Mouse (Mus musculus) liver, adult 2 months (tissue): ENCODE results near the gene Rcn1. TPM values are rescaled to one million over a fixed set of nuclear protein-coding genes. Genes with fewer than 3 reads are reported as not detected.
A peak's percentile ranks its signal among the peaks of the same experiment; 100 is the strongest.

Experiments
- DNase-seq: peaks from one replicate; pipeline ENCODE4 v3.0.0-alpha.2; 2011; ENCODE audit warnings: low read depth, low spot score; ENCODE audit errors: extremely low read depth
- H3K27ac ChIP-seq: fragments of 200-500 bp; replicated peaks from 2 replicates; pipeline ENCODE4 v1.5.1; 2012; ENCODE audit warnings: low read depth, mild to moderate bottlenecking, control low read depth, inconsistent platforms, low read length; ENCODE audit not compliant: insufficient read depth
- H3K27me3 ChIP-seq: fragments of 200-500 bp; 2 replicates; pipeline ENCODE4 v1.6.1; 2012; ENCODE audit warnings: mild to moderate bottlenecking, moderate library complexity, low read length, inconsistent platforms; ENCODE audit not compliant: control insufficient read depth, insufficient read depth
- H3K36me3 ChIP-seq: fragments of 200-500 bp; 2 replicates; pipeline ENCODE4 v1.6.1; 2012; ENCODE audit warnings: low read length, inconsistent platforms; ENCODE audit not compliant: control insufficient read depth, insufficient read depth
- H3K4me1 ChIP-seq: fragments of 200-500 bp; 2 replicates; pipeline ENCODE4 v1.6.1; 2011; ENCODE audit warnings: low read length; ENCODE audit not compliant: control insufficient read depth, insufficient read depth
- H3K4me3 ChIP-seq: fragments of 200-500 bp; 2 replicates; pipeline ENCODE4 v1.5.1; 2011; ENCODE audit warnings: low read depth, mild to moderate bottlenecking, control low read depth, low read length, moderate library complexity; ENCODE audit not compliant: insufficient read depth
- H3K79me2 ChIP-seq: fragments of 200-500 bp; 2 replicates; pipeline ENCODE4 v1.6.1; 2012; ENCODE audit warnings: inconsistent platforms, mild to moderate bottlenecking, low read length, moderate library complexity; ENCODE audit not compliant: control insufficient read depth, insufficient read depth
- H3K9ac ChIP-seq: fragments of 200-500 bp; 2 replicates; pipeline ENCODE4 v1.6.1; 2012; ENCODE audit warnings: low read depth, mild to moderate bottlenecking, control low read depth, inconsistent platforms, low read length
- CTCF ChIP-seq: fragments of 200-500 bp; IDR thresholded peaks from 2 replicates; pipeline ENCODE4 v1.5.1; 2011; ENCODE audit warnings: low read depth, low read length, control low read depth
- POLR2A ChIP-seq: fragments of 200-500 bp; IDR thresholded peaks from 2 replicates; pipeline ENCODE4 v1.6.1; 2011; ENCODE audit warnings: low read length, control low read depth; ENCODE audit not compliant: insufficient read depth; ENCODE audit errors: extremely low read depth
- WGBS: fragments of 180-500 bp; shearing (Covaris S2); methylation state at CpG from one replicate; pipeline ENCODE4 v1.1.7; 2018; 5-methylcytosine and 5-hydroxymethylcytosine counted together
- polyA plus RNA-seq: library from polyadenylated mRNA; depleted of rRNA; stranded (reverse); fragments of >200 nt; gene quantifications from 2 replicates; pipeline ENCODE4 v1.2.3, GENCODE M21; 2012; rRNA removed
- total RNA-seq: library from RNA; depleted of rRNA; stranded (reverse); fragments of >200 nt; gene quantifications from 2 replicates; pipeline ENCODE4 v1.2.3, GENCODE M21; 2014; rRNA removed

Rcn1 gene
- total RNA-seq (6.6 and 8.8 TPM in 2 replicates), polyA plus RNA-seq (1.5 and 1.8 TPM in 2 replicates)

- no peaks in the 10 kb centered on the region for H3K27me3 ChIP-seq
- peak; percentile 45 for DNase-seq
- H3K79me2 ChIP-seq, result no peaks in the 10 kb centered on the region
- peak within 1 kb of the TSS; percentile 71 for H3K4me3 ChIP-seq
- H3K36me3 ChIP-seq, result no peaks in the 10 kb centered on the region
- WGBS, result under 1% methylated on average over 57 of the region's 57 CpGs
- TF ChIP-seq CTCF (no peak), POLR2A (no peak)
- H3K9ac ChIP-seq, result peak within 1 kb of the TSS; percentile 71
- peak within 1 kb of the TSS; percentile 50 for H3K27ac ChIP-seq
- no peaks in the 10 kb centered on the region for H3K4me1 ChIP-seq
These were observed at the start of gene Rcn1 for GRCm38 (mm10) chr2:105399085-105399891. Rcn1 (minus strand) TSS chr2:105399319.

- Histone ChIP-seq H3K36me3 (no peaks in the 10 kb centered on the region), H3K27me3 (no peaks in the 10 kb centered on the region), H3K27ac (no peak overlapping the region), H3K4me1 (no peaks in the 10 kb centered on the region), H3K79me2 (no peaks in the 10 kb centered on the region), H3K4me3 (no peak overlapping the region), H3K9ac (no peak overlapping the region)
- DNase-seq, result no peak
- TF ChIP-seq POLR2A, result no peak
- TF ChIP-seq CTCF, result peak; percentile 20; the same call in 1 of the 2 replicates
- 33% methylated on average over 3 of the region's 3 CpGs for WGBS
These were observed 45.0 kb upstream of the Rcn1 start for GRCm38 (mm10) chr2:105444072-105444471.

- H3K27me3 ChIP-seq, result no peaks in the 10 kb centered on the region
- H3K4me3 ChIP-seq, result no peak overlapping the region
- no peaks in the 10 kb centered on the region for H3K79me2 ChIP-seq
- no peaks in the 10 kb centered on the region for H3K36me3 ChIP-seq
- H3K9ac ChIP-seq, result no peak overlapping the region
- no peak for TF ChIP-seq CTCF
- TF ChIP-seq POLR2A, result no peak
- H3K27ac ChIP-seq, result no peak overlapping the region
- no peaks in the 10 kb centered on the region for H3K4me1 ChIP-seq
- 70% methylated on average over 4 of the region's 4 CpGs for WGBS
- DNase-seq, result no peak
These were observed 39.9 kb upstream of the Rcn1 start for GRCm38 (mm10) chr2:105439022-105439421.

GRCm38 (mm10) chr2:105438525-105438924 lies 39.4 kb upstream of the Rcn1 start:
- no peak for DNase-seq
- 92% methylated on average over 2 of the region's 2 CpGs for WGBS
- Histone ChIP-seq H3K9ac (no peak overlapping the region), H3K79me2 (no peaks in the 10 kb centered on the region), H3K27ac (no peak overlapping the region), H3K36me3 (no peaks in the 10 kb centered on the region), H3K27me3 (no peaks in the 10 kb centered on the region), H3K4me3 (no peak overlapping the region), H3K4me1 (no peaks in the 10 kb centered on the region)
- TF ChIP-seq POLR2A, result no peak

- H3K9ac ChIP-seq, result no peak overlapping the region
- TF ChIP-seq CTCF (no peak), POLR2A (no peak)
- H3K4me1 ChIP-seq, result no peaks in the 10 kb centered on the region
- no peak overlapping the region for H3K4me3 ChIP-seq
- no peaks in the 10 kb centered on the region for H3K79me2 ChIP-seq
- H3K27me3 ChIP-seq, result no peaks in the 10 kb centered on the region
- H3K27ac ChIP-seq, result no peak overlapping the region
- DNase-seq, result no peak
- 22% methylated on average over 10 of the region's 10 CpGs for WGBS
- H3K36me3 ChIP-seq, result no peaks in the 10 kb centered on the region
These were observed 33.8 kb upstream of the Rcn1 start for GRCm38 (mm10) chr2:105432927-105433326.

- no peaks in the 10 kb centered on the region for H3K4me1 ChIP-seq
- H3K4me3 ChIP-seq, result no peak overlapping the region
- WGBS, result 73% methylated on average over 5 of the region's 5 CpGs
- no peak for DNase-seq
- TF ChIP-seq POLR2A, result no peak
- no peak for TF ChIP-seq CTCF
- H3K27me3 ChIP-seq, result no peaks in the 10 kb centered on the region
- H3K27ac ChIP-seq, result no peak overlapping the region
- no peaks in the 10 kb centered on the region for H3K79me2 ChIP-seq
- no peak overlapping the region for H3K9ac ChIP-seq
- H3K36me3 ChIP-seq, result no peaks in the 10 kb centered on the region
These were observed 31.3 kb upstream of the Rcn1 start for GRCm38 (mm10) chr2:105430373-105430772.
